Mouse (Mus musculus) C2C12 (cell line): ENCODE results near the gene Megf11.

Source experiments
- CEBPB ChIP-seq: IDR thresholded peaks from one replicate; pipeline ENCODE4 v1.6.1; 2011; ENCODE audit warnings: low read depth, mild to moderate bottlenecking, control low read depth, moderate library complexity
- CTCF ChIP-seq: IDR thresholded peaks from one replicate; pipeline ENCODE4 v1.5.1; 2011; ENCODE audit not compliant: control insufficient read depth, insufficient read depth, insufficient read length
- MAX ChIP-seq: IDR thresholded peaks from one replicate; pipeline ENCODE4 v1.6.1; 2011; ENCODE audit warnings: mild to moderate bottlenecking, control low read depth
- MYOD1 ChIP-seq: IDR thresholded peaks from one replicate; pipeline ENCODE4 v1.6.1; 2011; ENCODE audit warnings: low read depth; ENCODE audit not compliant: control insufficient read depth, insufficient read length
- MYOG ChIP-seq: IDR thresholded peaks from one replicate; pipeline ENCODE4 v1.6.1; 2011; ENCODE audit not compliant: control insufficient read depth, insufficient read length; ENCODE audit errors: extremely low read depth
- USF1 ChIP-seq: IDR thresholded peaks from one replicate; pipeline ENCODE4 v1.6.1; 2011; ENCODE audit warnings: low read depth, mild to moderate bottlenecking, control low read depth, moderate library complexity

DNA sequence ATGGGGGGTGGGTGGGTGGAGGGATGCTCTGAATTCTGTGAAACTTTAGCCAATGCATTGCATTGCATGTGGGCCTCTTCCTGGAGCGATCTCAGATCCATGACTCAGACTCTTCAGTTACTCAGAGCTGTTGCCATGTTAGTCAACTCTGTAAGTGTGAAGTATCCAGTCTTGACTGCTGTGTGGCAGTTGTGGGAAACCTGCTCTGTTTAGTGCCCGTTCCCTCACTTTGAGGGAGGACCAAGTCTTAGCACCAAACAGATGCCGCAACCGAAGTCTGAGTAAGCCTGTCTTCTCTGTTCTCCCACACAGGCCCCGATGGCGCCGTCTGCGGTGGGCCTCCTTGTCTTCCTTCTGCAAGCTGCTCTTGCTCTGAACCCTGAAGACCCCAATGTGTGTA lies 115.8 kb downstream of the Megf11 start:
- TF ChIP-seq CTCF (no peak), MAX (no peak), CEBPB (no peak), USF1 (no peak), MYOD1 (no peak), MYOG (no peak)
